Mouse (Mus musculus) Patski (cell line): ENCODE measurements around the gene Gm3854. TPM values are rescaled to one million over a fixed set of nuclear protein-coding genes. Genes with fewer than 3 reads are reported as not detected.

Source experiments
- ATAC-seq: fragments of 100-300 bp; one replicate; pipeline ENCODE4 v1.8.0; 2021
- CTCF ChIA-PET: fragments of 350-600 bp; sonication (Branson Sonifier 250); formaldehyde crosslinking; loops from one replicate; lab custom pipeline; 2022; ENCODE audit warnings: inconsistent platforms; lab: Charles Lee
- POLR2A ChIA-PET: fragments of 350-600 bp; sonication (Branson Sonifier 250); formaldehyde crosslinking; loops from one replicate; lab custom pipeline; 2022; ENCODE audit warnings: antibody characterized with exemption, inconsistent platforms; lab: Charles Lee
- DNase-seq: peaks from one replicate; pipeline ENCODE4 v3.0.0-alpha.2; 2011; ENCODE audit warnings: low read depth, low spot score
- H3K27me3 ChIP-seq: fragments of 371-371 bp; one replicate; pipeline ENCODE4 v1.5.1; 2021
- CTCF ChIP-seq: fragments of 100-300 bp; IDR thresholded peaks from one replicate; pipeline ENCODE4 v1.5.1; 2021
- in situ Hi-C: fragments of 300-500 bp; cut with MboI; formaldehyde crosslinking; loops from 3 replicates; pipeline ENCODE4 v1.11.1; 2018; ENCODE audit warnings: low pct_unique_long_range_greater_than_20kb, mixed read lengths
- polyA plus RNA-seq: library from polyadenylated mRNA; unstranded; gene quantifications from one replicate; pipeline ENCODE4 v1.2.3, GENCODE M21; 2021

Gm3854 gene
- polyA plus RNA-seq, 1 experiment from 2014 or later: 0.99 TPM

GRCm38 (mm10) chr7:6383044-6383455 lies 39.5 kb downstream of the Gm3854 start, which contains the start of gene Zfp28:
Zfp28 (plus strand) TSS chr7:6383295.
- ATAC-seq (peak; percentile 97), DNase-seq (peak; percentile 77)
- in situ Hi-C loops: no loop called here
- no peak for TF ChIP-seq CTCF
- no peaks in the 10 kb centered on the region for H3K27me3 ChIP-seq
- POLR2A ChIA-PET: no interaction called here
- CTCF ChIA-PET: no interaction called here

DNA sequence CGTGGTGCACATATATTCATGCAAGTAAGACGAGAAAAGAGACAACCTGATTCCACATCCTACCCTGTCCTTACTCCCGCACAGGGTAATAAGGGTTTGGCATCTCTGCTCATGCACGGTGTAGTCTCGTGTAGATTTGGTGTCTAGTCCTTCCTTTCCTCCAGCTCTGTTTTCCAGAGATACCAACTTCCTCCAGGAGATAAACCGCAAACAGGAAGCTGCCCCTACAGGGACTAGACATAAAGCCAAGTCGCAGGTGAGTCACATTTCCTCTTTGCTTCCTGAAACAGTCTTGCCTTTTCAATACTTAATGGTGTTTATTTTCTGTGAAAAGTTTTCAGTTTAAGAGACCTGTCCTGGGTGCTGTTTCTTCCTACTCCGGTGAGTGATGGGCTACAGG lies 40.5 kb downstream of the Gm3854 start:
- CTCF ChIA-PET: interaction anchor here (0.7 kb wide), 1 partner anchor 25 kb away, joined by 3 read pairs; no protein-coding TSS in a partner anchor
- in situ Hi-C loops: no loop called here
- ATAC-seq (no peak), DNase-seq (no peak)
- no peak for TF ChIP-seq CTCF
- POLR2A ChIA-PET: no interaction called here
- no peaks in the 10 kb centered on the region for H3K27me3 ChIP-seq

DNA sequence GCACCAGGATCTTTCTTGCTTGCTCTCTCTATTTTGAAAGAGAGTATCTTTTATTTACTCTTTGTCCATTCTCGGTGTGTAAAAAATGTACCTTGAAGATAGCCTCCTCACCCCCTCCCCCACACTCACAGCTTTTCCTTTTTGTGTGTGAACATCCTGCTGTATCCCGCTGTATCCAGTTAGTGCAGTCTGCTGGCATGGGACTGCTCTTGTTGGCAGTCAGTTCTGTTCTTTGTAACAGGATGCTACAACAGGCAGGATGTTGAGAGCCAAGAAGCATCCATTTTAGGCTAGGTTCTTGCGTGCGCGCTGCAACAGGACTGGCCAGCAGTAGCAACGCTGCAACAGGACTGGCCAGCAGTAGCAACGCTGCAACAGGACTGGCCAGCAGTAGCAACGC lies 43.4 kb downstream of the Gm3854 start:
- CTCF ChIA-PET: no interaction called here
- ATAC-seq (no peak), DNase-seq (no peak)

DNA sequence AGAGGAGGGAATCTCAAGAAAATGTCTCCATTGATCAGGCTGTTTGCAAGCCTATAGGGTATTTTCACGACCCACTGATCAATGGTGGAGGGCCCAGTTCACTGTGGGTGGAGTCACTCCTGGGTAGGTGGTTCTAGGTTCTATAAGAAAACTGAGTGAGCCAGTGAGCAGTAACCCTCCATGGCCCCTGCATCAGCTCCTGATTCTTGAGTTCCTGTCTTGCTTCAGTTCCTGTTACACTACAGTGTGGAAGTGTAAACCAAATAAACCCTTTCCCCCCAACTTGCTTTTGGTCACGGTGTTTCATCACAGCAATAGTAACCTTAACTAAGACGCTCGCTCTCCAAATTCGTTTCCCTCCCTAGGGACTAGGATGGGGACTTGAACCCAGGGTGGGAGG lies 45.4 kb downstream of the Gm3854 start:
- in situ Hi-C loops: no loop called here
- DNase-seq (no peak), ATAC-seq (no peak)
- ChIA-PET CTCF (no interaction called here), POLR2A (no interaction called here)
- H3K27me3 ChIP-seq: no peaks in the 10 kb centered on the region
- no peak for TF ChIP-seq CTCF

More for the DNA sequence above, 43.4 kb downstream of the Gm3854 start:
- in situ Hi-C loops: no loop called here
- POLR2A ChIA-PET: no interaction called here
- TF ChIP-seq CTCF: no peak
- H3K27me3 ChIP-seq: no peaks in the 10 kb centered on the region

DNA sequence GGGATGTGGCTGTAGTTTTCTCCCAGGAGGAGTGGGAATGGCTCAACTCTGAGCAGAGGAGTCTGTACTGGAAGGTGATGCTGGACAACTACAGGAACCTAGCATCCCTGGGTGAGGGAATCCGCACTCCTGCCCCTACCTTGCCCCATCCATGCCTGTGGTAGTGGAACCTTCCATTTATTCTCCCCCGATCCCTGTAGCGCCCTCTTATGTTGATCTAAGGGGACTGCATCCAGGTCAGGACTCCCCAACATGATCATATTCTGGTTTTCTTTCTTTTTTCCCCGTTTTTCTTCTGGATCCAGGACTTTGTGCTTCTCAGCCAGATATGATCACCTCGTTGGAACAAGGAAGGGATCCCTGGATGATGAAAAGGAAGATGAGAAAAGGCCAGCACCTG lies 45.9 kb downstream of the Gm3854 start:
- CTCF ChIA-PET: no interaction called here
- POLR2A ChIA-PET: no interaction called here
- DNase-seq (no peak), ATAC-seq (no peak)
- no peaks in the 10 kb centered on the region for H3K27me3 ChIP-seq
- TF ChIP-seq CTCF: peak; percentile 35
- in situ Hi-C loops: no loop called here

DNA sequence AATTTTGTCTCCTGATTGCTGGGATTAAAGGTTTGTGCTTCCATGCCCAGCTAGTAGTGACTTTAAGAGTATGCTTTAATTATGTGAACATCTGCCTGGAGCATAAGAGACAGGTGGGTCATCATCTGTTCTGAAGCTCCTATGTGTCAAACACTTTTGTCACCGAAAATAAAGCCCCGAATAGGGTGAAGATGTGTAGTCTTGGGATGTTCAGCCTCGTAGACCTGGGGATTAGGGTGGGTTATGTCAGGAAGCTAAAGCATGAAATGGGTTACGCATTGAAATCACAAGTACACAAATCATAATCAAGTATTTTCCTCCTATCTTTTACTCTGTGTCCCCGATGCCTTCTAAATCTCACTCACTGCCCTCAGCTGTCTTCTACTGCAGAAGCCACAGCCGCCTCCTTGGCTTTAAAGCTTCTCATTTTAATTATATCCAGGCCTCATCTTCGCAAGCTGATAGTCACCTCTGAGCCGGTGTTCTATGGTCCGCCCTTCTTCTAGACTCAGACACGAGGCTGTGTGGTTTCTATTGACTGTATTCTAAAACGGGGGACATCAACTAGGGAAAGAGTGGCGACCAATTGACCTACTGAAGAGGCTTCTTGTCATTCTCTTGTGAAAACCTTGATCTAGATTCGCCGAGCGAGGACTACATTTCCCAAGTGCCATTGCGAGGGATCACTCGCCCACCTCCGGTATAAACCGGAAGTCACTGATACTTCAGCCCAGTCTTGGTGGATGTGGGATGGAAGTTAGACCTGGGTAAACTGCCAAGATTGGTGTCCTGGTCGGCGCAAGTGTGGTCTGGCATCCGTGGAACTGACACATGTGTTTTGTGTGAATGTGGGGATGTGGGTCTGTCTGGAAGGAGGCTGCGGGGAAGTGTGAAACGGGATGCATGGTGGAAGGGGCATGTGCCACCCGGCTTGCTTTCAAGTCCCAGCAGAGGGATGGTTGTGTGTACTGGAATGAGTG lies 54.7 kb downstream of the Gm3854 start, which contains the start of gene Smim17:
Gene Smim17 (plus strand): TSS at position 720 of the 980 bp plus-strand sequence.
- ChIA-PET CTCF (no interaction called here), POLR2A (no interaction called here)
- in situ Hi-C loops: no loop called here
- TF ChIP-seq CTCF: no peak
- no peaks in the 10 kb centered on the region for H3K27me3 ChIP-seq
- no peak for DNase-seq
- ATAC-seq: peak; percentile 96

Other genes with a start within 250 kb of the Gm3854 start
- 31.1 TPM for gene Zfp787, start 187.8 kb upstream of the Gm3854 start, polyA plus RNA-seq
- 30.6 TPM for gene Zfp444, start 171.5 kb upstream of the Gm3854 start, polyA plus RNA-seq
- not detected for gene Galp, start 146.7 kb upstream of the Gm3854 start, polyA plus RNA-seq
- gene Zscan5b, start 121.5 kb upstream of the Gm3854 start, polyA plus RNA-seq: not detected
- gene Epp13, start 91.0 kb upstream of the Gm3854 start, polyA plus RNA-seq: not detected
- 3.6 TPM for gene Zfp667, start 57.2 kb upstream of the Gm3854 start, polyA plus RNA-seq
- gene Zfp583, start 12.5 kb upstream of the Gm3854 start, polyA plus RNA-seq: not detected
- gene Zfp78, start 19.5 kb downstream of the Gm3854 start, polyA plus RNA-seq: 3.4 TPM
- 7.6 TPM for gene Zfp28, start 39.5 kb downstream of the Gm3854 start, polyA plus RNA-seq
- gene Smim17, start 55.0 kb downstream of the Gm3854 start, polyA plus RNA-seq: 0.36 TPM
- gene Gm20715, start 66.5 kb downstream of the Gm3854 start, polyA plus RNA-seq: not detected
- not detected for gene Olfr1344, start 94.9 kb downstream of the Gm3854 start, polyA plus RNA-seq
- gene Olfr1336, start 112.4 kb downstream of the Gm3854 start, polyA plus RNA-seq: 0.01 TPM
- gene Olfr1346, start 123.3 kb downstream of the Gm3854 start, polyA plus RNA-seq: not detected
- not detected for gene Olfr5, start 143.2 kb downstream of the Gm3854 start, polyA plus RNA-seq
- gene Olfr1347, start 156.0 kb downstream of the Gm3854 start, polyA plus RNA-seq: not detected
- not detected for gene Olfr1348, start 165.0 kb downstream of the Gm3854 start, polyA plus RNA-seq
- not detected for gene Olfr1349, start 179.2 kb downstream of the Gm3854 start, polyA plus RNA-seq
- not detected for gene Olfr1350, start 221.1 kb downstream of the Gm3854 start, polyA plus RNA-seq